ENCODE assay signal across 8 mouse cellular contexts in genomic region chr7:127815954-127816821, GRCm38 (mm10). TPM values are rescaled to one million over a fixed set of nuclear protein-coding genes. Genes with fewer than 3 reads are reported as not detected.
DNase-seq lines count a peak whose midpoint lies in the region; ATAC-seq lines count a peak whose summit lies in the region.

No protein-coding gene starts in this region.

- no peak overlapping the region for H3K4me2 ChIP-seq in midbrain, embryonic 15.5 days
- no peak overlapping the region for H3K4me2 ChIP-seq in intestine, embryonic 14.5 days (ENCODE audit: low read length)

- no peak for DNase-seq in midbrain, embryonic 10.5 days (ENCODE audit: low spot score)
- peak; percentile 67 for DNase-seq in adrenal gland, postnatal 10 days
- peak; percentile 43 to 50 for DNase-seq in gastrocnemius, adult 8-10 months (ENCODE audit: low spot score in 2 of 2)
- DNase-seq in intestine, embryonic 14.5 days (ENCODE audit: low spot score) = no peak
- DNase-seq in left cerebral cortex, postnatal 36 days (ENCODE audit: low spot score in 2 of 2) = peak; percentile 80 to 85
- DNase-seq in c-Kit-positive CD71-positive TER-119-positive erythroid progenitor cells, embryonic 14.5 days (ENCODE audit: low spot score) = no peak

- no peak overlapping the region for H3K4me3 ChIP-seq in midbrain, embryonic 10.5 days
- no peak overlapping the region for H3K4me3 ChIP-seq in midbrain, embryonic 15.5 days
- no peak overlapping the region for H3K4me3 ChIP-seq in intestine, embryonic 14.5 days (ENCODE audit: low read depth, low read length)

- 72% methylated on average over 15 of the region's 15 CpGs for WGBS in midbrain, embryonic 10.5 days
- WGBS in midbrain, embryonic 15.5 days = 73% methylated on average over 15 of the region's 15 CpGs
- WGBS in intestine, embryonic 14.5 days = 51% methylated on average over 15 of the region's 15 CpGs

- H3K27ac ChIP-seq in midbrain, embryonic 10.5 days (replicated peaks) = peak overlapping the region; percentile 10; the same call in 1 of the 2 replicates
- no peak overlapping the region for H3K27ac ChIP-seq in midbrain, embryonic 15.5 days
- H3K27ac ChIP-seq in intestine, embryonic 14.5 days (ENCODE audit: low read depth) = peak overlapping the region; percentile 59

- peaks cover 5% of the 10 kb centered on the region for H3K4me1 ChIP-seq in midbrain, embryonic 10.5 days
- H3K4me1 ChIP-seq in midbrain, embryonic 15.5 days = no peaks in the 10 kb centered on the region
- peaks cover 6% of the 10 kb centered on the region; the same call in 1 of the 2 replicates for H3K4me1 ChIP-seq in intestine, embryonic 14.5 days (replicated peaks; ENCODE audit: control insufficient read depth, insufficient read depth, low read length)

- H3K36me3 ChIP-seq in midbrain, embryonic 10.5 days = peaks cover 41% of the 10 kb centered on the region
- H3K36me3 ChIP-seq in midbrain, embryonic 15.5 days (replicated peaks) = peaks cover 19% of the 10 kb centered on the region; the same call in 1 of the 2 replicates
- H3K36me3 ChIP-seq in intestine, embryonic 14.5 days (ENCODE audit: control insufficient read depth, insufficient read depth, low read length) = 0 out of 2 replicates have a peak, but pooled peaks cover 5% of the 10 kb centered on the region

- H3K27me3 ChIP-seq in midbrain, embryonic 10.5 days (ENCODE audit: low read depth, poor library complexity, severe bottlenecking) = no peaks in the 10 kb centered on the region
- H3K27me3 ChIP-seq in midbrain, embryonic 15.5 days (replicated peaks) = no peaks in the 10 kb centered on the region
- H3K27me3 ChIP-seq in intestine, embryonic 14.5 days (replicated peaks; ENCODE audit: control insufficient read depth, insufficient read depth, low read length) = no peaks in the 10 kb centered on the region

- no peak for ATAC-seq in midbrain, embryonic 15.5 days (replicated peaks)
- ATAC-seq in intestine, embryonic 14.5 days (replicated peaks; ENCODE audit: low FRiP score, low TSS enrichment, low read depth) = 0 out of 2 replicates have a peak, but pooled peaks have one; percentile 14
- 0 out of 2 replicates have a peak, but pooled peaks have one; percentile 42 for ATAC-seq in monocyte, adult 5-6 weeks (replicated peaks; ENCODE audit: insufficient number of reproducible peaks, low FRiP score, low TSS enrichment, poor library complexity, severe bottlenecking)

- no peaks in the 10 kb centered on the region for H3K9me3 ChIP-seq in midbrain, embryonic 10.5 days (replicated peaks)
- no peaks in the 10 kb centered on the region for H3K9me3 ChIP-seq in midbrain, embryonic 15.5 days
- H3K9me3 ChIP-seq in intestine, embryonic 14.5 days (ENCODE audit: control insufficient read depth, low read length) = no peaks in the 10 kb centered on the region

- intact Hi-C loops in left cerebral cortex, postnatal 36 days (cut with DNase I) = loop anchor here (1.0 kb wide), 1 partner anchor 25 kb away; no protein-coding TSS in a partner anchor

- no peak overlapping the region for H3K9ac ChIP-seq in midbrain, embryonic 15.5 days
- H3K9ac ChIP-seq in intestine, embryonic 14.5 days (ENCODE audit: low read length) = no peak overlapping the region

RNA-seq across cellular contexts. Expression of gene Stx4a, which starts 7.9 kb away (rescaled TPM):
- 19.5 and 21.6 TPM in 2 replicates for polyA plus RNA-seq in midbrain, embryonic 10.5 days (2016; fragmentation: Nextera tagmentation; extraction: Ambion mirVana)
- 19.5 and 21.8 TPM in 2 replicates for polyA plus RNA-seq in midbrain, embryonic 15.5 days (2015; fragmentation: Nextera tagmentation; extraction: Ambion mirVana)
- 10 to 100 TPM; 67.8 to 94.9 TPM for total RNA-seq in adrenal gland, postnatal 10 days (2021)
- 10 to 100 TPM; 44.5 to 64.1 (median 50.8) TPM for total RNA-seq in gastrocnemius, adult 8-10 months (2022)
- polyA plus RNA-seq in intestine, embryonic 14.5 days (2014; fragmentation: Nextera tagmentation; extraction: Ambion mirVana) = 21.7 and 28.1 TPM in 2 replicates
- 10 to 100 TPM; 74.6 to 76.0 TPM for total RNA-seq in left cerebral cortex, postnatal 36 days (2021)
- 98.1 to 120 TPM (median 102 TPM) in 3 replicates for total RNA-seq in monocyte, adult 5-6 weeks (2017)

RNA-seq across cellular contexts. Expression of gene Stx1b, which starts 8.2 kb away (rescaled TPM):
- 5.4 and 9.7 TPM in 2 replicates for polyA plus RNA-seq in midbrain, embryonic 10.5 days (2016; fragmentation: Nextera tagmentation; extraction: Ambion mirVana)
- 70.0 and 72.9 TPM in 2 replicates for polyA plus RNA-seq in midbrain, embryonic 15.5 days (2015; fragmentation: Nextera tagmentation; extraction: Ambion mirVana)
- total RNA-seq in adrenal gland, postnatal 10 days (2021) = 1 to 10 TPM; 6.9 to 9.4 TPM
- total RNA-seq in gastrocnemius, adult 8-10 months (2022) = 1 to 10 TPM in 1 of 4 experiments, under 1 TPM in 3; 0.53 to 1.0 (median 0.75) TPM
- 4.9 and 6.1 TPM in 2 replicates for polyA plus RNA-seq in intestine, embryonic 14.5 days (2014; fragmentation: Nextera tagmentation; extraction: Ambion mirVana)
- total RNA-seq in left cerebral cortex, postnatal 36 days (2021) = 100 to 1,000 TPM; 431 to 441 TPM
- 0.11 TPM in 1 of 3 replicates, not detected in the others for total RNA-seq in monocyte, adult 5-6 weeks (2017)

RNA-seq across cellular contexts. Expression of gene Hsd3b7, which starts 15.8 kb away (rescaled TPM):
- 5.0 and 7.2 TPM in 2 replicates for polyA plus RNA-seq in midbrain, embryonic 10.5 days (2016; fragmentation: Nextera tagmentation; extraction: Ambion mirVana)
- 8.9 and 10.2 TPM in 2 replicates for polyA plus RNA-seq in midbrain, embryonic 15.5 days (2015; fragmentation: Nextera tagmentation; extraction: Ambion mirVana)
- total RNA-seq in adrenal gland, postnatal 10 days (2021) = 10 to 100 TPM; 57.1 to 73.1 TPM
- total RNA-seq in gastrocnemius, adult 8-10 months (2022) = 1 to 10 TPM; 1.5 to 4.2 (median 1.9) TPM
- polyA plus RNA-seq in intestine, embryonic 14.5 days (2014; fragmentation: Nextera tagmentation; extraction: Ambion mirVana) = 21.6 and 22.0 TPM in 2 replicates
- 1 to 10 TPM; 3.3 to 4.0 TPM for total RNA-seq in left cerebral cortex, postnatal 36 days (2021)
- total RNA-seq in monocyte, adult 5-6 weeks (2017) = 8.6 to 11.1 TPM (median 9.4 TPM) in 3 replicates

RNA-seq across cellular contexts. Expression of gene Gm49388, which starts 30.8 kb away (rescaled TPM):
- 0.35 TPM in 1 of 2 replicates, not detected in the other for polyA plus RNA-seq in midbrain, embryonic 10.5 days (2016; fragmentation: Nextera tagmentation; extraction: Ambion mirVana)
- not detected in 2 replicates for polyA plus RNA-seq in midbrain, embryonic 15.5 days (2015; fragmentation: Nextera tagmentation; extraction: Ambion mirVana)
- total RNA-seq in adrenal gland, postnatal 10 days (2021) = 1 to 10 TPM; 4.7 to 5.6 TPM
- 1 to 10 TPM; 1.6 to 2.3 (median 2.1) TPM for total RNA-seq in gastrocnemius, adult 8-10 months (2022)
- polyA plus RNA-seq in intestine, embryonic 14.5 days (2014; fragmentation: Nextera tagmentation; extraction: Ambion mirVana) = 0.43 TPM in 1 of 2 replicates, not detected in the other
- total RNA-seq in left cerebral cortex, postnatal 36 days (2021) = 1 to 10 TPM; 3.9 to 4.1 TPM
- total RNA-seq in monocyte, adult 5-6 weeks (2017) = 0.87 to 3.2 TPM (median 2.2 TPM) in 3 replicates

RNA-seq across cellular contexts. Expression of gene Setd1a, which starts 39.7 kb away (rescaled TPM):
- 13.4 and 14.7 TPM in 2 replicates for polyA plus RNA-seq in midbrain, embryonic 10.5 days (2016; fragmentation: Nextera tagmentation; extraction: Ambion mirVana)
- 21.5 and 21.6 TPM in 2 replicates for polyA plus RNA-seq in midbrain, embryonic 15.5 days (2015; fragmentation: Nextera tagmentation; extraction: Ambion mirVana)
- 10 to 100 TPM; 35.9 to 46.6 TPM for total RNA-seq in adrenal gland, postnatal 10 days (2021)
- 10 to 100 TPM; 16.4 to 22.8 (median 18.6) TPM for total RNA-seq in gastrocnemius, adult 8-10 months (2022)
- polyA plus RNA-seq in intestine, embryonic 14.5 days (2014; fragmentation: Nextera tagmentation; extraction: Ambion mirVana) = 25.0 and 25.6 TPM in 2 replicates
- total RNA-seq in left cerebral cortex, postnatal 36 days (2021) = 10 to 100 TPM; 40.0 to 53.4 TPM
- total RNA-seq in monocyte, adult 5-6 weeks (2017) = 5.2 to 14.9 TPM (median 7.7 TPM) in 3 replicates

Comparison
In these comparisons a context has a peak if more than half of its experiments do, and no peak if none do; other contexts are left out.
1. DNase-seq: peak in adrenal gland, postnatal 10 days (single experiment), gastrocnemius, adult 8-10 months (2 of 2) and left cerebral cortex, postnatal 36 days (2 of 2); none in midbrain, embryonic 10.5 days (single experiment), intestine, embryonic 14.5 days (single experiment) and c-Kit-positive CD71-positive TER-119-positive erythroid progenitor cells, embryonic 14.5 days (single experiment).
2. RNA of gene Stx1b, which starts 8.2 kb away (total RNA-seq): 431 to 441 TPM in left cerebral cortex, postnatal 36 days; 6.9 to 9.4 TPM in adrenal gland, postnatal 10 days, 0.53 to 1.0 TPM in gastrocnemius, adult 8-10 months and 0.11 TPM in monocyte, adult 5-6 weeks; every median in the first group is over 10 times any median in the second.